Mouse (Mus musculus) limb, embryonic 13.5 days (tissue): ENCODE data around the gene Kirrel3. TPM values are rescaled to one million over a fixed set of nuclear protein-coding genes. Genes with fewer than 3 reads are reported as not detected.

Experiments
- ATAC-seq: fragments of 200-750 bp; cut with Nextera tagmentation; 2 replicates; pipeline ENCODE4 v1.8.0; 2017; ENCODE audit warnings: low read depth, moderate number of reproducible peaks, moderate TSS enrichment; ENCODE audit not compliant: low FRiP score
- H3K27ac ChIP-seq: fragments of 300-500 bp; sonication (generic); 2 replicates; pipeline ENCODE4 v1.5.1; 2015; ENCODE audit warnings: inconsistent platforms, mild to moderate bottlenecking, moderate library complexity
- H3K27me3 ChIP-seq: fragments of 300-500 bp; sonication (generic); 2 replicates; pipeline ENCODE4 v1.6.1; 2015; ENCODE audit warnings: mild to moderate bottlenecking, inconsistent platforms
- H3K36me3 ChIP-seq: fragments of 300-500 bp; sonication (generic); 2 replicates; pipeline ENCODE4 v1.6.1; 2015; ENCODE audit warnings: inconsistent platforms, mild to moderate bottlenecking, moderate library complexity
- H3K4me1 ChIP-seq: fragments of 300-500 bp; sonication (generic); 2 replicates; pipeline ENCODE4 v1.6.1; 2015; ENCODE audit warnings: inconsistent platforms
- H3K4me2 ChIP-seq: fragments of 300-500 bp; sonication (generic); replicated peaks from 2 replicates; pipeline ENCODE4 v1.6.1; 2015; ENCODE audit warnings: inconsistent platforms, mild to moderate bottlenecking, moderate library complexity
- H3K4me3 ChIP-seq: fragments of 300-500 bp; sonication (generic); 2 replicates; pipeline ENCODE4 v1.5.1; 2015; ENCODE audit warnings: moderate library complexity, mild to moderate bottlenecking, inconsistent platforms
- H3K9ac ChIP-seq: fragments of 300-500 bp; sonication (generic); 2 replicates; pipeline ENCODE4 v1.6.1; 2015; ENCODE audit warnings: mild to moderate bottlenecking, inconsistent platforms
- H3K9me3 ChIP-seq: fragments of 300-500 bp; sonication (generic); 2 replicates; pipeline ENCODE4 v1.6.1; 2016; ENCODE audit warnings: inconsistent platforms
- WGBS: fragments of 180-500 bp; shearing (Covaris S2); methylation state at CpG from one replicate; pipeline ENCODE4 v1.1.7; 2015; 5-methylcytosine and 5-hydroxymethylcytosine counted together
- polyA plus RNA-seq: library from polyadenylated mRNA; unstranded; fragments of >200 nt; fragmentation: Nextera tagmentation; extraction: Ambion mirVana; gene quantifications from 2 replicates; pipeline ENCODE4 v1.2.1, GENCODE M21; 2015

The Kirrel3 gene
- polyA plus RNA-seq, 1 experiment from 2014 or later = 20.8 TPM

- H3K4me1 ChIP-seq = no peaks in the 10 kb centered on the region
- no peaks in the 10 kb centered on the region for H3K27me3 ChIP-seq
- no peak overlapping the region for H3K9ac ChIP-seq
- H3K9me3 ChIP-seq = no peaks in the 10 kb centered on the region
- H3K4me2 ChIP-seq = no peak overlapping the region
- H3K36me3 ChIP-seq = no peaks in the 10 kb centered on the region
- 67% methylated on average over 18 of the region's 18 CpGs for WGBS
- H3K27ac ChIP-seq = no peak overlapping the region
- no peak for ATAC-seq
- no peak overlapping the region for H3K4me3 ChIP-seq
These were observed 338.8 kb downstream of the Kirrel3 start for GRCm38 (mm10) chr9:34824358-34825088.

- WGBS = 28% methylated on average over 2 of the region's 2 CpGs
- Histone ChIP-seq H3K4me1 (no peaks in the 10 kb centered on the region), H3K9me3 (no peaks in the 10 kb centered on the region), H3K36me3 (no peaks in the 10 kb centered on the region), H3K27me3 (no peaks in the 10 kb centered on the region), H3K4me2 (no peak overlapping the region), H3K9ac (no peak overlapping the region), H3K4me3 (no peak overlapping the region), H3K27ac (no peak overlapping the region)
- ATAC-seq = no peak
These were observed 339.4 kb downstream of the Kirrel3 start for GRCm38 (mm10) chr9:34825089-34825400.

GRCm38 (mm10) chr9:34825402-34826008 lies 339.8 kb downstream of the Kirrel3 start:
- Histone ChIP-seq H3K4me3 (no peak overlapping the region), H3K4me2 (no peak overlapping the region), H3K9ac (no peak overlapping the region), H3K36me3 (no peaks in the 10 kb centered on the region), H3K9me3 (no peaks in the 10 kb centered on the region), H3K27me3 (no peaks in the 10 kb centered on the region), H3K4me1 (no peaks in the 10 kb centered on the region), H3K27ac (no peak overlapping the region)
- 72% methylated on average over 11 of the region's 11 CpGs for WGBS
- ATAC-seq = no peak

- Histone ChIP-seq H3K9ac (no peak overlapping the region), H3K9me3 (no peaks in the 10 kb centered on the region), H3K27ac (no peak overlapping the region), H3K4me2 (no peak overlapping the region), H3K4me1 (no peaks in the 10 kb centered on the region), H3K27me3 (no peaks in the 10 kb centered on the region), H3K4me3 (no peak overlapping the region), H3K36me3 (no peaks in the 10 kb centered on the region)
- 31% methylated on average over 3 of the region's 3 CpGs for WGBS
- ATAC-seq = no peak
These were observed 345.0 kb downstream of the Kirrel3 start for GRCm38 (mm10) chr9:34830696-34831095.

- Histone ChIP-seq H3K9ac (no peak overlapping the region), H3K4me2 (no peak overlapping the region), H3K36me3 (no peaks in the 10 kb centered on the region), H3K27me3 (no peaks in the 10 kb centered on the region), H3K27ac (no peak overlapping the region), H3K4me1 (no peaks in the 10 kb centered on the region), H3K4me3 (no peak overlapping the region), H3K9me3 (no peaks in the 10 kb centered on the region)
- ATAC-seq = no peak
- WGBS = 71% methylated on average over 2 of the region's 2 CpGs
These were observed 351.1 kb downstream of the Kirrel3 start for GRCm38 (mm10) chr9:34836801-34837200.

GRCm38 (mm10) chr9:34837700-34838462 lies 352.2 kb downstream of the Kirrel3 start:
- ATAC-seq = no peak
- H3K9me3 ChIP-seq = no peaks in the 10 kb centered on the region
- no peak overlapping the region for H3K27ac ChIP-seq
- no peaks in the 10 kb centered on the region for H3K27me3 ChIP-seq
- H3K36me3 ChIP-seq = no peaks in the 10 kb centered on the region
- H3K4me1 ChIP-seq = no peaks in the 10 kb centered on the region
- H3K4me2 ChIP-seq = no peak overlapping the region
- H3K9ac ChIP-seq = no peak overlapping the region
- H3K4me3 ChIP-seq = no peak overlapping the region
- 35% methylated on average over 10 of the region's 10 CpGs for WGBS

- H3K36me3 ChIP-seq = no peaks in the 10 kb centered on the region
- WGBS = 75% methylated on average over 10 of the region's 10 CpGs
- no peaks in the 10 kb centered on the region for H3K27me3 ChIP-seq
- no peak overlapping the region for H3K27ac ChIP-seq
- no peaks in the 10 kb centered on the region for H3K9me3 ChIP-seq
- no peak overlapping the region for H3K4me2 ChIP-seq
- H3K4me3 ChIP-seq = no peak overlapping the region
- no peaks in the 10 kb centered on the region for H3K4me1 ChIP-seq
- no peak overlapping the region for H3K9ac ChIP-seq
- ATAC-seq = no peak
These were observed 357.7 kb downstream of the Kirrel3 start for GRCm38 (mm10) chr9:34843275-34843965.

- H3K9ac ChIP-seq = no peak overlapping the region
- no peaks in the 10 kb centered on the region for H3K4me1 ChIP-seq
- WGBS = 42% methylated on average over 1 of the region's 1 CpGs
- H3K4me3 ChIP-seq = no peak overlapping the region
- H3K27me3 ChIP-seq = no peaks in the 10 kb centered on the region
- no peak overlapping the region for H3K4me2 ChIP-seq
- no peaks in the 10 kb centered on the region for H3K36me3 ChIP-seq
- ATAC-seq = no peak
- no peak overlapping the region for H3K27ac ChIP-seq
- no peaks in the 10 kb centered on the region for H3K9me3 ChIP-seq
These were observed 360.7 kb downstream of the Kirrel3 start for GRCm38 (mm10) chr9:34846440-34846839.

GRCm38 (mm10) chr9:34847664-34848063 lies 362.0 kb downstream of the Kirrel3 start:
- Histone ChIP-seq H3K27me3 (no peaks in the 10 kb centered on the region), H3K4me2 (no peak overlapping the region), H3K36me3 (no peaks in the 10 kb centered on the region), H3K27ac (no peak overlapping the region), H3K9me3 (no peaks in the 10 kb centered on the region), H3K4me3 (no peak overlapping the region), H3K9ac (no peak overlapping the region), H3K4me1 (no peaks in the 10 kb centered on the region)
- 58% methylated on average over 5 of the region's 5 CpGs for WGBS
- ATAC-seq = no peak

GRCm38 (mm10) chr9:34851136-34851535 lies 365.4 kb downstream of the Kirrel3 start:
- no peak for ATAC-seq
- Histone ChIP-seq H3K4me1 (no peaks in the 10 kb centered on the region), H3K4me2 (no peak overlapping the region), H3K9me3 (no peaks in the 10 kb centered on the region), H3K27me3 (no peaks in the 10 kb centered on the region), H3K36me3 (no peaks in the 10 kb centered on the region), H3K27ac (no peak overlapping the region), H3K9ac (no peak overlapping the region), H3K4me3 (no peak overlapping the region)
- 92% methylated on average over 4 of the region's 4 CpGs for WGBS

GRCm38 (mm10) chr9:34857575-34857974 lies 371.9 kb downstream of the Kirrel3 start:
- Histone ChIP-seq H3K27me3 (no peaks in the 10 kb centered on the region), H3K4me1 (0 out of 2 replicates have a peak, but pooled peaks cover 5% of the 10 kb centered on the region), H3K9me3 (no peaks in the 10 kb centered on the region), H3K36me3 (no peaks in the 10 kb centered on the region), H3K9ac (no peak overlapping the region), H3K4me3 (no peak overlapping the region), H3K4me2 (no peak overlapping the region), H3K27ac (no peak overlapping the region)
- ATAC-seq = no peak
- WGBS = 63% methylated on average over 9 of the region's 9 CpGs

GRCm38 (mm10) chr9:34858071-34858470 lies 372.4 kb downstream of the Kirrel3 start:
- 0 out of 2 replicates have a peak, but pooled peaks cover 5% of the 10 kb centered on the region for H3K4me1 ChIP-seq
- no peak overlapping the region for H3K4me2 ChIP-seq
- H3K27ac ChIP-seq = no peak overlapping the region
- no peaks in the 10 kb centered on the region for H3K36me3 ChIP-seq
- no peak overlapping the region for H3K4me3 ChIP-seq
- no peaks in the 10 kb centered on the region for H3K27me3 ChIP-seq
- H3K9ac ChIP-seq = no peak overlapping the region
- no peak for ATAC-seq
- WGBS = 91% methylated on average over 10 of the region's 10 CpGs
- H3K9me3 ChIP-seq = no peaks in the 10 kb centered on the region
